ENCODE assay signal across 20 mouse cellular contexts in the genomic region with DNA sequence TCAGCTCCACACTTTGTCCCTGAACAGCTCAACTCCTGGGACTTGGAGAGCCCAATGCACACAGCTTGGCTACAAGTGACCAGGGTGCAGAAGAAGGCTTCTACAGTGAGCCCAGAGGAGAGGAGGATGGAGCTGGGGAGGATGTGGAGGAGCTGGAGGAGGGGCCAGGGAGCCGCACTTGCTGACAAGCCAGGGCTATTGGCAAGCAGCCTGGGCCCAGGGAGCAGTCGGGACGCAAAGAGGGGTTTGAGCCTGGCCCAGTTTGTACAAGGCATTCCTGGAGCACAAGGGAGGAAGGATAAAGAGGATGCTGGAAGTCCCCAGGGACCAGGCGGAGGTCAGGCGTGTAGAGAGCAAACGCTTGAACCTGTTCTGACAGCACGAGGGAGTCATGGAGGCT. TPM values are rescaled to one million over a fixed set of nuclear protein-coding genes. Genes with fewer than 3 reads are reported as not detected.
DNase-seq lines count a peak whose midpoint lies in the region; ATAC-seq and TF ChIP-seq lines count a peak whose summit lies in the region.
"Had no signal": no experiment of that assay in that cellular context is flagged by ENCODE, and none has a peak within 500 bp of the region (broad histone marks: within the 10 kb centered on the region; RNA-seq: fewer than 3 reads in every experiment).

No protein-coding gene starts in this region.

- no peak overlapping the region for H3K9ac ChIP-seq in forebrain, postnatal 0 days
- no peak overlapping the region for H3K9ac ChIP-seq in forebrain, embryonic 11.5 days (ENCODE audit: low read length)
- H3K9ac ChIP-seq in kidney, postnatal 0 days (ENCODE audit: low read depth, low read length) = no peak overlapping the region
- no peak overlapping the region for H3K9ac ChIP-seq in midbrain, postnatal 0 days (replicated peaks; ENCODE audit: low read length, poor library complexity, severe bottlenecking)
- H3K9ac ChIP-seq in midbrain, embryonic 15.5 days = no peak overlapping the region
- H3K9ac ChIP-seq: limb, embryonic 12.5 days; liver, embryonic 14.5 days; midbrain, embryonic 13.5 days had no signal

- no peak overlapping the region for H3K4me3 ChIP-seq in forebrain, postnatal 0 days (ENCODE audit: low read depth, low read length)
- H3K4me3 ChIP-seq in forebrain, embryonic 11.5 days (ENCODE audit: low read depth, low read length) = no peak overlapping the region
- no peak overlapping the region for H3K4me3 ChIP-seq in kidney, postnatal 0 days (replicated peaks; ENCODE audit: low read depth, low read length)
- H3K4me3 ChIP-seq in midbrain, postnatal 0 days (ENCODE audit: low read depth, low read length) = no peak overlapping the region
- H3K4me3 ChIP-seq in midbrain, embryonic 15.5 days = no peak overlapping the region
- H3K4me3 ChIP-seq: limb, embryonic 12.5 days; midbrain, embryonic 13.5 days had no signal

- no peak for ATAC-seq in forebrain, postnatal 0 days
- no peak for ATAC-seq in forebrain, embryonic 11.5 days (replicated peaks; ENCODE audit: low FRiP score)
- no peak for ATAC-seq in kidney, postnatal 0 days (replicated peaks; ENCODE audit: low FRiP score, low read depth)
- ATAC-seq in midbrain, postnatal 0 days (ENCODE audit: low FRiP score) = no peak
- ATAC-seq in midbrain, embryonic 15.5 days (replicated peaks) = no peak
- ATAC-seq: midbrain, embryonic 13.5 days had no signal

- H3K27me3 ChIP-seq in forebrain, postnatal 0 days (ENCODE audit: insufficient read depth, low read length) = no peaks in the 10 kb centered on the region
- no peaks in the 10 kb centered on the region for H3K27me3 ChIP-seq in forebrain, embryonic 11.5 days (ENCODE audit: control insufficient read depth, insufficient read depth, low read length)
- no peaks in the 10 kb centered on the region for H3K27me3 ChIP-seq in kidney, postnatal 0 days (ENCODE audit: insufficient read depth, low read length)
- no peaks in the 10 kb centered on the region for H3K27me3 ChIP-seq in midbrain, postnatal 0 days (ENCODE audit: insufficient read depth, low read length)
- no peaks in the 10 kb centered on the region for H3K27me3 ChIP-seq in midbrain, embryonic 15.5 days (replicated peaks)

- H3K36me3 ChIP-seq in forebrain, postnatal 0 days (ENCODE audit: insufficient read depth) = no peaks in the 10 kb centered on the region
- no peaks in the 10 kb centered on the region for H3K36me3 ChIP-seq in forebrain, embryonic 11.5 days (ENCODE audit: control insufficient read depth, insufficient read depth, low read length)
- no peaks in the 10 kb centered on the region for H3K36me3 ChIP-seq in kidney, postnatal 0 days (ENCODE audit: insufficient read depth, low read length)
- no peaks in the 10 kb centered on the region for H3K36me3 ChIP-seq in midbrain, postnatal 0 days (ENCODE audit: insufficient read depth, low read length)
- H3K36me3 ChIP-seq in midbrain, embryonic 15.5 days (replicated peaks) = no peaks in the 10 kb centered on the region
- H3K36me3 ChIP-seq: limb, embryonic 12.5 days; midbrain, embryonic 13.5 days had no signal

- no peak for TF ChIP-seq CTCF in forebrain, postnatal 0 days (IDR thresholded peaks at IDR 0.05; ENCODE audit: low read depth)
- TF ChIP-seq CTCF in kidney, postnatal 0 days (IDR thresholded peaks at IDR 0.05; ENCODE audit: low read depth) = no peak
- TF ChIP-seq CTCF in midbrain, postnatal 0 days (IDR thresholded peaks at IDR 0.05) = no peak

- no peak overlapping the region for H3K27ac ChIP-seq in forebrain, postnatal 0 days (ENCODE audit: low read depth, low read length)
- H3K27ac ChIP-seq in forebrain, embryonic 11.5 days (ENCODE audit: low read depth, low read length) = no peak overlapping the region
- no peak overlapping the region for H3K27ac ChIP-seq in kidney, postnatal 0 days
- no peak overlapping the region for H3K27ac ChIP-seq in midbrain, postnatal 0 days (ENCODE audit: low read depth, low read length)
- H3K27ac ChIP-seq in midbrain, embryonic 15.5 days = no peak overlapping the region
- H3K27ac ChIP-seq: limb, embryonic 12.5 days; liver, embryonic 14.5 days; macrophage; midbrain, embryonic 13.5 days had no signal

- 23% methylated on average over 7 of the region's 7 CpGs for WGBS in forebrain, postnatal 0 days
- WGBS in forebrain, embryonic 11.5 days = 45% methylated on average over 7 of the region's 7 CpGs
- 29% methylated on average over 7 of the region's 7 CpGs for WGBS in kidney, postnatal 0 days
- 28% methylated on average over 7 of the region's 7 CpGs for WGBS in midbrain, postnatal 0 days
- 34% methylated on average over 7 of the region's 7 CpGs for WGBS in midbrain, embryonic 15.5 days

- H3K4me2 ChIP-seq in forebrain, postnatal 0 days (ENCODE audit: low read depth) = no peak overlapping the region
- no peak overlapping the region for H3K4me2 ChIP-seq in forebrain, embryonic 11.5 days (ENCODE audit: low read depth, low read length, severe bottlenecking)
- H3K4me2 ChIP-seq in kidney, postnatal 0 days (ENCODE audit: low read length) = no peak overlapping the region
- H3K4me2 ChIP-seq in midbrain, postnatal 0 days (ENCODE audit: low read depth, low read length, poor library complexity, severe bottlenecking) = no peak overlapping the region
- no peak overlapping the region for H3K4me2 ChIP-seq in midbrain, embryonic 15.5 days
- H3K4me2 ChIP-seq: limb, embryonic 12.5 days; midbrain, embryonic 13.5 days had no signal

- DNase-seq in forebrain, postnatal 0 days = peak; percentile 45
- no peak for DNase-seq in forebrain, embryonic 11.5 days (ENCODE audit: low spot score)
- DNase-seq in kidney, postnatal 0 days (ENCODE audit: low spot score) = peak; percentile 25
- no peak for DNase-seq in kidney, adult 8-10 months
- DNase-seq in midbrain, postnatal 0 days (ENCODE audit: low spot score) = peak; percentile 61
- no peak for DNase-seq in urinary bladder, postnatal 25 days (ENCODE audit: low spot score)
- DNase-seq: adrenal gland, postnatal 10 days; heart, adult 18-20 months; kidney, adult 11 months; right cerebral cortex, postnatal 25 days; thymus, postnatal 4 days had no signal

- no peaks in the 10 kb centered on the region for H3K9me3 ChIP-seq in forebrain, postnatal 0 days (ENCODE audit: low read length)
- no peaks in the 10 kb centered on the region for H3K9me3 ChIP-seq in forebrain, embryonic 11.5 days (ENCODE audit: control insufficient read depth, low read length)
- no peaks in the 10 kb centered on the region for H3K9me3 ChIP-seq in kidney, postnatal 0 days (replicated peaks; ENCODE audit: low read length)
- no peaks in the 10 kb centered on the region for H3K9me3 ChIP-seq in midbrain, postnatal 0 days (ENCODE audit: low read length)
- H3K9me3 ChIP-seq in midbrain, embryonic 15.5 days = no peaks in the 10 kb centered on the region
- H3K9me3 ChIP-seq: limb, embryonic 12.5 days; midbrain, embryonic 13.5 days had no signal

- peaks cover 11% of the 10 kb centered on the region; the same call in 1 of the 2 replicates for H3K4me1 ChIP-seq in forebrain, postnatal 0 days (ENCODE audit: insufficient read depth)
- peaks cover 17% of the 10 kb centered on the region for H3K4me1 ChIP-seq in forebrain, embryonic 11.5 days (replicated peaks; ENCODE audit: control insufficient read depth, insufficient read depth, low read length)
- H3K4me1 ChIP-seq in kidney, postnatal 0 days (replicated peaks; ENCODE audit: insufficient read depth, low read length) = no peaks in the 10 kb centered on the region
- H3K4me1 ChIP-seq in midbrain, postnatal 0 days (ENCODE audit: insufficient read depth, low read length) = peaks cover 14% of the 10 kb centered on the region
- H3K4me1 ChIP-seq in midbrain, embryonic 15.5 days = peaks cover 17% of the 10 kb centered on the region

RNA-seq across cellular contexts. Expression of gene Adgrb2, which starts 12.7 kb away (rescaled TPM):
- 195 and 216 TPM in 2 replicates for total RNA-seq in forebrain, postnatal 0 days (2014; rRNA removed)
- polyA plus RNA-seq in forebrain, postnatal 0 days (2015; fragmentation: Nextera tagmentation; extraction: Ambion mirVana) = 15.8 and 18.3 TPM in 2 replicates
- 3.6 and 8.2 TPM in 2 replicates for polyA plus RNA-seq in forebrain, embryonic 11.5 days (2014; fragmentation: Nextera tagmentation; extraction: Ambion mirVana)
- 0.78 and 1.8 TPM in 2 replicates for polyA plus RNA-seq in kidney, postnatal 0 days (2015; fragmentation: Nextera tagmentation; extraction: Ambion mirVana)
- total RNA-seq in midbrain, postnatal 0 days (2014; rRNA removed) = 293 and 312 TPM in 2 replicates
- polyA plus RNA-seq in midbrain, postnatal 0 days (2015; fragmentation: Nextera tagmentation; extraction: Ambion mirVana) = 17.4 and 17.9 TPM in 2 replicates
- polyA plus RNA-seq in midbrain, embryonic 15.5 days (2015; fragmentation: Nextera tagmentation; extraction: Ambion mirVana) = 19.4 and 23.6 TPM in 2 replicates
- polyA plus RNA-seq: macrophage had no signal

RNA-seq across cellular contexts. Expression of gene Spocd1, which starts 42.9 kb away (rescaled TPM):
- not detected in 2 replicates for total RNA-seq in forebrain, postnatal 0 days (2014; rRNA removed)
- polyA plus RNA-seq in forebrain, postnatal 0 days (2015; fragmentation: Nextera tagmentation; extraction: Ambion mirVana) = 0.05 TPM in 1 of 2 replicates, not detected in the other
- polyA plus RNA-seq in forebrain, embryonic 11.5 days (2014; fragmentation: Nextera tagmentation; extraction: Ambion mirVana) = 0.05 TPM in 1 of 2 replicates, not detected in the other
- not detected in 2 replicates for polyA plus RNA-seq in kidney, postnatal 0 days (2015; fragmentation: Nextera tagmentation; extraction: Ambion mirVana)
- total RNA-seq in midbrain, postnatal 0 days (2014; rRNA removed) = not detected in 2 replicates
- polyA plus RNA-seq in midbrain, postnatal 0 days (2015; fragmentation: Nextera tagmentation; extraction: Ambion mirVana) = 0.09 and 0.27 TPM in 2 replicates
- polyA plus RNA-seq in midbrain, embryonic 15.5 days (2015; fragmentation: Nextera tagmentation; extraction: Ambion mirVana) = not detected in 2 replicates
- total RNA-seq: gastrocnemius, adult 18-20 months; heart, adult 18-20 months; hematopoietic stem cell, adult 5-6 weeks had no signal
- polyA plus RNA-seq: embryonic facial prominence, embryonic 11.5 days; limb, embryonic 12.5 days; macrophage; midbrain, embryonic 13.5 days; neural tube, embryonic 11.5 days had no signal

Comparison
In these comparisons a context has a peak if more than half of its experiments do, and no peak if none do; other contexts are left out.
1. DNase-seq: peak in forebrain, postnatal 0 days (single experiment), kidney, postnatal 0 days (single experiment) and midbrain, postnatal 0 days (single experiment); none in forebrain, embryonic 11.5 days (single experiment), kidney, adult 8-10 months (0 of 2) and urinary bladder, postnatal 25 days (single experiment).